Mouse (Mus musculus): ENCODE data around the gene Ermap.

Gene Ermap

GRCm38 (mm10) chr4:119188060-119188785 lies 1.6 kb downstream of the Ermap start:
- no peak for DNase-seq (ENCODE audit: extremely low read depth, insufficient read length, low spot score)

- no peak for DNase-seq (ENCODE audit: extremely low read depth, insufficient read length, low spot score)
Measured at GRCm38 (mm10) chr4:119185771-119186170, 4.0 kb downstream of the Ermap start.

- DNase-seq (ENCODE audit: extremely low read depth, insufficient read length, low spot score): no peak
Measured at GRCm38 (mm10) chr4:119183525-119183924, 6.3 kb downstream of the Ermap start.

GRCm38 (mm10) chr4:119181456-119181855 lies 8.4 kb downstream of the Ermap start:
- DNase-seq (ENCODE audit: extremely low read depth, insufficient read length, low spot score): no peak

- no peak for DNase-seq (ENCODE audit: extremely low read depth, insufficient read length, low spot score)
Measured at GRCm38 (mm10) chr4:119180133-119180707, 9.6 kb downstream of the Ermap start.

- no peak for DNase-seq (ENCODE audit: extremely low read depth, insufficient read length, low spot score)
Measured at GRCm38 (mm10) chr4:119178331-119178730, 11.5 kb downstream of the Ermap start.

- no peak for DNase-seq (ENCODE audit: extremely low read depth, insufficient read length, low spot score)
Measured at GRCm38 (mm10) chr4:119177702-119178101, 12.1 kb downstream of the Ermap start.

GRCm38 (mm10) chr4:119173851-119174453 lies 15.9 kb downstream of the Ermap start, which contains the start of gene Zfp691:
Gene Zfp691, minus strand, starts transcription at chr4:119174195.
- DNase-seq (ENCODE audit: extremely low read depth, insufficient read length, low spot score): peak; percentile 92

GRCm38 (mm10) chr4:119172919-119173650 lies 16.7 kb downstream of the Ermap start:
- no peak for DNase-seq (ENCODE audit: extremely low read depth, insufficient read length, low spot score)

GRCm38 (mm10) chr4:119167663-119168062 lies 22.1 kb downstream of the Ermap start:
- DNase-seq (ENCODE audit: extremely low read depth, insufficient read length, low spot score): no peak

- DNase-seq (ENCODE audit: extremely low read depth, insufficient read length, low spot score): no peak
Measured at GRCm38 (mm10) chr4:119167068-119167467, 22.7 kb downstream of the Ermap start.

- DNase-seq (ENCODE audit: extremely low read depth, insufficient read length, low spot score): no peak
Measured at GRCm38 (mm10) chr4:119165916-119166315, 23.9 kb downstream of the Ermap start.

- no peak for DNase-seq (ENCODE audit: extremely low read depth, insufficient read length, low spot score)
Measured at GRCm38 (mm10) chr4:119162990-119163389, 26.8 kb downstream of the Ermap start.

- no peak for DNase-seq (ENCODE audit: extremely low read depth, insufficient read length, low spot score)
Measured at GRCm38 (mm10) chr4:119161358-119161757, 28.5 kb downstream of the Ermap start.

- DNase-seq (ENCODE audit: extremely low read depth, insufficient read length, low spot score): no peak
Measured at GRCm38 (mm10) chr4:119157891-119158290, 31.9 kb downstream of the Ermap start.

GRCm38 (mm10) chr4:119157186-119157585 lies 32.6 kb downstream of the Ermap start:
- DNase-seq (ENCODE audit: extremely low read depth, insufficient read length, low spot score): no peak

- DNase-seq (ENCODE audit: extremely low read depth, insufficient read length, low spot score): no peak
Measured at GRCm38 (mm10) chr4:119148741-119149140, 41.1 kb downstream of the Ermap start.

GRCm38 (mm10) chr4:119147347-119147746 lies 42.5 kb downstream of the Ermap start:
- no peak for DNase-seq (ENCODE audit: extremely low read depth, insufficient read length, low spot score)

GRCm38 (mm10) chr4:119146816-119147215 lies 43.0 kb downstream of the Ermap start:
- peak; percentile 60 for DNase-seq (ENCODE audit: extremely low read depth, insufficient read length, low spot score)

- DNase-seq (ENCODE audit: extremely low read depth, insufficient read length, low spot score): no peak
Measured at GRCm38 (mm10) chr4:119142230-119142871, 47.5 kb downstream of the Ermap start.

GRCm38 (mm10) chr4:119141191-119141590 lies 48.6 kb downstream of the Ermap start:
- no peak for DNase-seq (ENCODE audit: extremely low read depth, insufficient read length, low spot score)

All from 3134 (cell line).